Mouse (Mus musculus): Measurements from ENCODE around the gene Snupn.

DNA sequence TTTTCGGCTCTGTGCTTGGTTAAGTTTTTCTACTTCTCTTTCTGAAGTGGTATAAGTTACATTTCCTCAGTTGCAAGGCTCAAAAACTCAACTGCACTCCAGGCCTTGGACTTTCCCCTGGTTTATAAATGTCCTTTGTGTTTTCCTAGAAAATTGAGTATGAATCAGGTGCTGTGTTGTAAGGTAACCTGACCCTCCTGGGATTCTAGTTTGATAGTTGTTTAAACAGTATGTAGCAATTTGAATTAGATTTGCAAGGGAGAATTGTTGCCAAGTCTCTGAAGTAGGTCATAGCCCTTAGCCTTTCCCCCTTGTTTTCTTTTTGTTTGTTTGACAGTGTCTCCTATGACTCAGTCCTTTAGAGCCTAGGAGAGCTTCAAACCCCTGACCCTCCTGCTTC lies 67.0 kb downstream of the Snupn start:
- TF ChIP-seq CTCF (conservative IDR thresholded peaks at IDR 0.05; ENCODE audit: low read length) (no peak), POU5F1 (IDR thresholded peaks at IDR 0.05; ENCODE audit: borderline replicate concordance, low read length) (no peak), NANOG (IDR thresholded peaks at IDR 0.05; ENCODE audit: borderline replicate concordance, low read length) (no peak)
